Mouse (Mus musculus) E14TG2a.4 (cell line): ENCODE results near the gene Aqp3.

ENCODE experiments used
- H3K27me3 ChIP-seq: 2 replicates; pipeline ENCODE4 v1.6.1; 2014; ENCODE audit warnings: low read length, control low read depth; ENCODE audit not compliant: insufficient read depth
- H3K36me3 ChIP-seq: 2 replicates; pipeline ENCODE4 v1.6.1; 2014; ENCODE audit warnings: low read length, control low read depth; ENCODE audit not compliant: insufficient read depth
- H3K4me1 ChIP-seq: replicated peaks from 2 replicates; pipeline ENCODE4 v1.6.1; 2014; ENCODE audit warnings: low read depth, low read length, control low read depth
- H3K4me3 ChIP-seq: replicated peaks from 2 replicates; pipeline ENCODE4 v1.5.1; 2014; ENCODE audit warnings: mild to moderate bottlenecking, low read length
- H3K9me3 ChIP-seq: 2 replicates; pipeline ENCODE4 v1.6.1; 2014; ENCODE audit warnings: low read length, control low read depth
- CTCF ChIP-seq: conservative IDR thresholded peaks from 2 replicates; pipeline ENCODE4 v1.5.1; 2014; ENCODE audit warnings: low read length
- NANOG ChIP-seq: IDR thresholded peaks from 2 replicates; pipeline ENCODE4 v1.6.1; 2014; ENCODE audit warnings: borderline replicate concordance, low read length, mixed read lengths
- POU5F1 ChIP-seq: IDR thresholded peaks from 2 replicates; pipeline ENCODE4 v1.6.1; 2014; ENCODE audit warnings: low read length, borderline replicate concordance

Aqp3 gene

GRCm38 (mm10) chr4:41048926-41049325, 49.1 kb downstream of the Aqp3 start:
- TF ChIP-seq POU5F1 (no peak), CTCF (no peak), NANOG (no peak)
- Histone ChIP-seq H3K36me3 (no peaks in the 10 kb centered on the region), H3K9me3 (no peaks in the 10 kb centered on the region), H3K4me3 (no peak overlapping the region), H3K27me3 (peaks cover 7% of the 10 kb centered on the region; the same call in 1 of the 2 replicates), H3K4me1 (peaks cover 38% of the 10 kb centered on the region)

- no peak for TF ChIP-seq CTCF
- no peak for TF ChIP-seq POU5F1
- TF ChIP-seq NANOG = no peak
- H3K36me3 ChIP-seq = no peaks in the 10 kb centered on the region
- H3K4me3 ChIP-seq = no peak within 1 kb of the TSS
- H3K27me3 ChIP-seq = peaks cover 7% of the 10 kb centered on the region; the same call in 1 of the 2 replicates
- H3K4me1 ChIP-seq = peaks cover 31% of the 10 kb centered on the region
- H3K9me3 ChIP-seq = no peaks in the 10 kb centered on the region
These were observed 50.3 kb downstream of the Aqp3 start, which contains the start of gene Aqp7 for GRCm38 (mm10) chr4:41047524-41048271. Gene Aqp7, minus strand, starts transcription at chr4:41048139.

- Histone ChIP-seq H3K36me3 (no peaks in the 10 kb centered on the region), H3K4me1 (peaks cover 21% of the 10 kb centered on the region), H3K4me3 (no peak overlapping the region), H3K9me3 (no peaks in the 10 kb centered on the region), H3K27me3 (peaks cover 7% of the 10 kb centered on the region; the same call in 1 of the 2 replicates)
- TF ChIP-seq CTCF = no peak
- no peak for TF ChIP-seq NANOG
- no peak for TF ChIP-seq POU5F1
These were observed 51.7 kb downstream of the Aqp3 start for GRCm38 (mm10) chr4:41046254-41046795.

- Histone ChIP-seq H3K27me3 (peaks cover 7% of the 10 kb centered on the region; the same call in 1 of the 2 replicates), H3K4me1 (peaks cover 15% of the 10 kb centered on the region), H3K4me3 (no peak overlapping the region), H3K36me3 (no peaks in the 10 kb centered on the region), H3K9me3 (no peaks in the 10 kb centered on the region)
- TF ChIP-seq CTCF = no peak
- no peak for TF ChIP-seq NANOG
- TF ChIP-seq POU5F1 = no peak
These were observed 52.7 kb downstream of the Aqp3 start for GRCm38 (mm10) chr4:41045288-41045687.

- H3K9me3 ChIP-seq = no peaks in the 10 kb centered on the region
- TF ChIP-seq CTCF (peak; percentile 22; the same call in 1 of the 2 replicates), NANOG (no peak)
- H3K27me3 ChIP-seq = peaks cover 7% of the 10 kb centered on the region; the same call in 1 of the 2 replicates
- H3K4me1 ChIP-seq = peaks cover 10% of the 10 kb centered on the region
- H3K4me3 ChIP-seq = no peak overlapping the region
- no peaks in the 10 kb centered on the region for H3K36me3 ChIP-seq
These were observed 54.0 kb downstream of the Aqp3 start for GRCm38 (mm10) chr4:41043961-41044360.

- H3K4me1 ChIP-seq = peaks cover 3% of the 10 kb centered on the region
- TF ChIP-seq POU5F1 (no peak), CTCF (no peak), NANOG (no peak)
These were observed 55.1 kb downstream of the Aqp3 start for GRCm38 (mm10) chr4:41042880-41043279.

More at GRCm38 (mm10) chr4:41042880-41043279, 55.1 kb downstream of the Aqp3 start:
- H3K36me3 ChIP-seq = no peaks in the 10 kb centered on the region
- no peaks in the 10 kb centered on the region for H3K9me3 ChIP-seq
- peaks cover 7% of the 10 kb centered on the region; the same call in 1 of the 2 replicates for H3K27me3 ChIP-seq
- no peak overlapping the region for H3K4me3 ChIP-seq
